In the genomic region with DNA sequence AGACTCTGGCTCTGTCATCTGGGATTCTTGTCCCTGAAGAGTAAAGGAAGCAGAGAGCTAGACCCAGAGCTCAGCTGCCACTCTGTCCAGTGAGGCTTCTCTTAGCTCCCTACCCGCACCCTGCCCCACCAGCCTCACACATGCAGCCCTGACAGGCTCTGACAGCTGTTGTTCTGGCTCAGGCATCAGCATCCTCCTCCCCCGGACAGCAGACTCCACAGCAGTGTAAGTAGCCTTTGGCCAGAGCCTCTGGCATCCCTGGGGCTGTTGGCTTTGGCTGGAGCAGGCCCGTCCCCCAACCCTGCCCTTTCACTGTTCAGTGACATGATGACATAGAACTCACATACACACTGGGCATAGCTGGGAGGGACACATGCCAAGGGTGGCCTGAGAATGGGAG, we compare ENCODE assay signal across 10 mouse cellular contexts. TPM values are rescaled to one million over a fixed set of nuclear protein-coding genes. Genes with fewer than 3 reads are reported as not detected.
DNase-seq lines count a peak whose midpoint lies in the region; ATAC-seq and TF ChIP-seq lines count a peak whose summit lies in the region.
"Had no signal": no experiment of that assay in that cellular context is flagged by ENCODE, and none has a peak within 500 bp of the region (broad histone marks: within the 10 kb centered on the region; RNA-seq: fewer than 3 reads in every experiment).

No protein-coding gene starts in this region.

- H3K4me1 ChIP-seq in midbrain, embryonic 10.5 days, result peaks cover 15% of the 10 kb centered on the region
- 0 out of 2 replicates have a peak, but pooled peaks cover 5% of the 10 kb centered on the region for H3K4me1 ChIP-seq in midbrain, embryonic 11.5 days (ENCODE audit: control insufficient read depth, insufficient read depth, low read length)

- H3K9me3 ChIP-seq in midbrain, embryonic 10.5 days (replicated peaks), result no peaks in the 10 kb centered on the region
- H3K9me3 ChIP-seq in midbrain, embryonic 11.5 days (ENCODE audit: control insufficient read depth, low read length), result no peaks in the 10 kb centered on the region
- H3K9me3 ChIP-seq: intestine, embryonic 15.5 days had no signal

- no peaks in the 10 kb centered on the region for H3K27me3 ChIP-seq in midbrain, embryonic 10.5 days (ENCODE audit: low read depth, poor library complexity, severe bottlenecking)
- H3K27me3 ChIP-seq in midbrain, embryonic 11.5 days (ENCODE audit: control insufficient read depth, insufficient read depth, low read length), result no peaks in the 10 kb centered on the region
- H3K27me3 ChIP-seq: intestine, embryonic 15.5 days had no signal

- WGBS in midbrain, embryonic 10.5 days, result 54% methylated on average over 3 of the region's 3 CpGs
- 72% methylated on average over 3 of the region's 3 CpGs for WGBS in midbrain, embryonic 11.5 days

- no peak overlapping the region for H3K9ac ChIP-seq in midbrain, embryonic 11.5 days (ENCODE audit: low read length)
- H3K9ac ChIP-seq: intestine, embryonic 15.5 days had no signal

- H3K27ac ChIP-seq in gastrocnemius, adult 2 months, result no peak overlapping the region
- 0 out of 2 replicates have a peak overlapping the region, but pooled peaks have one; percentile 38 for H3K27ac ChIP-seq in midbrain, embryonic 10.5 days (replicated peaks)
- no peak overlapping the region for H3K27ac ChIP-seq in midbrain, embryonic 11.5 days (ENCODE audit: low read depth, low read length)
- H3K27ac ChIP-seq: intestine, embryonic 15.5 days had no signal

- H3K36me3 ChIP-seq in midbrain, embryonic 10.5 days, result no peaks in the 10 kb centered on the region
- no peaks in the 10 kb centered on the region for H3K36me3 ChIP-seq in midbrain, embryonic 11.5 days (ENCODE audit: control insufficient read depth, insufficient read depth, low read length)
- H3K36me3 ChIP-seq: intestine, embryonic 15.5 days had no signal

- intact Hi-C loops in gastrocnemius, adult 2 months (cut with DNase I), result no loop called here

- no peak overlapping the region for H3K4me2 ChIP-seq in midbrain, embryonic 11.5 days
- H3K4me2 ChIP-seq: intestine, embryonic 15.5 days had no signal

- no peak overlapping the region for H3K4me3 ChIP-seq in gastrocnemius, adult 2 months
- H3K4me3 ChIP-seq in midbrain, embryonic 10.5 days, result no peak overlapping the region
- no peak overlapping the region for H3K4me3 ChIP-seq in midbrain, embryonic 11.5 days (ENCODE audit: low read depth, low read length)
- H3K4me3 ChIP-seq: intestine, embryonic 15.5 days had no signal

- no peak for TF ChIP-seq CTCF in gastrocnemius, adult 2 months (IDR thresholded peaks at IDR 0.05)

- DNase-seq in gastrocnemius, adult 2 months, result peak; percentile 50
- no peak for DNase-seq in gastrocnemius, adult 8-10 months (ENCODE audit: low spot score in 2 of 2)
- DNase-seq in midbrain, embryonic 10.5 days (ENCODE audit: low spot score), result no peak
- DNase-seq in midbrain, embryonic 11.5 days (ENCODE audit: low spot score, missing footprints), result no peak
- DNase-seq in heart, postnatal 4 days, result peak; percentile 46
- peak; percentile 57 for DNase-seq in retina, postnatal 1 day
- no peak for DNase-seq in right cerebral cortex, postnatal 36 days (ENCODE audit: low spot score in 2 of 2)
- DNase-seq in layer of hippocampus, adult 9-11 months, result no peak
- DNase-seq: cerebellum, adult 18-20 months had no signal

- ATAC-seq in midbrain, embryonic 11.5 days (ENCODE audit: low FRiP score), result no peak
- ATAC-seq: intestine, embryonic 15.5 days had no signal

RNA-seq across cellular contexts. Expression of a gene that starts 35.4 kb away (rescaled TPM):
- 1 to 10 TPM; 4.1 to 6.1 TPM for total RNA-seq in gastrocnemius, adult 2 months (2021)
- total RNA-seq in gastrocnemius, adult 8-10 months (2022), result 1 to 10 TPM; 2.2 to 5.0 (median 3.4) TPM
- polyA plus RNA-seq in midbrain, embryonic 10.5 days (2016; fragmentation: Nextera tagmentation; extraction: Ambion mirVana), result 2.9 and 3.4 TPM in 2 replicates
- 3.0 and 3.4 TPM in 2 replicates for polyA plus RNA-seq in midbrain, embryonic 11.5 days (2014; fragmentation: Nextera tagmentation; extraction: Ambion mirVana)
- total RNA-seq in heart, postnatal 4 days (2021), result 10 to 100 TPM; 26.7 to 28.2 TPM

Comparison
In these comparisons a context has a peak if more than half of its experiments do, and no peak if none do; other contexts are left out.
1. DNase-seq: peak in gastrocnemius, adult 2 months (single experiment), heart, postnatal 4 days (single experiment) and retina, postnatal 1 day (single experiment); none in gastrocnemius, adult 8-10 months (0 of 2), midbrain, embryonic 10.5 days (single experiment), midbrain, embryonic 11.5 days (single experiment), right cerebral cortex, postnatal 36 days (0 of 2) and layer of hippocampus, adult 9-11 months (single experiment).